Mouse (Mus musculus): Measurements from ENCODE around the gene Map2k5. TPM values are rescaled to one million over a fixed set of nuclear protein-coding genes. Genes with fewer than 3 reads are reported as not detected.

Gene Map2k5
- polyA plus RNA-seq, 1 experiment = 15.3 TPM

- H3K4me3 ChIP-seq (ENCODE audit: insufficient read depth, poor library complexity, severe bottlenecking) = no peak overlapping the region
- TF ChIP-seq FOSL1 (IDR thresholded peaks at IDR 0.05; ENCODE audit: insufficient read depth, low read length, poor library complexity, severe bottlenecking) (no peak), CEBPB (IDR thresholded peaks at IDR 0.05; ENCODE audit: low read depth) (no peak), CTCF (IDR thresholded peaks at IDR 0.05; ENCODE audit: control insufficient read depth, insufficient read depth, insufficient read length) (no peak), MYOD1 (IDR thresholded peaks at IDR 0.05; ENCODE audit: control insufficient read depth, insufficient read length, low read depth) (no peak), USF1 (IDR thresholded peaks at IDR 0.05; ENCODE audit: low read depth) (no peak), MAX (IDR thresholded peaks at IDR 0.05) (no peak), MYOG (IDR thresholded peaks at IDR 0.05; ENCODE audit: control insufficient read depth, extremely low read depth, insufficient read length) (no peak)
- no peaks in the 10 kb centered on the region for H3K27me3 ChIP-seq (ENCODE audit: control insufficient read depth, insufficient read depth, insufficient read length)
- H3ac ChIP-seq (ENCODE audit: control insufficient read depth, insufficient read length, low read depth) = no peak overlapping the region
- no peaks in the 10 kb centered on the region for H3K36me3 ChIP-seq (ENCODE audit: control insufficient read depth, insufficient read depth)
- H3K79me3 ChIP-seq (ENCODE audit: low read depth) = no peaks in the 10 kb centered on the region
- H3K79me2 ChIP-seq (ENCODE audit: control insufficient read depth, insufficient read depth) = no peaks in the 10 kb centered on the region
Measured at GRCm38 (mm10) chr9:63315231-63315630, 62.5 kb downstream of the Map2k5 start.

DNA sequence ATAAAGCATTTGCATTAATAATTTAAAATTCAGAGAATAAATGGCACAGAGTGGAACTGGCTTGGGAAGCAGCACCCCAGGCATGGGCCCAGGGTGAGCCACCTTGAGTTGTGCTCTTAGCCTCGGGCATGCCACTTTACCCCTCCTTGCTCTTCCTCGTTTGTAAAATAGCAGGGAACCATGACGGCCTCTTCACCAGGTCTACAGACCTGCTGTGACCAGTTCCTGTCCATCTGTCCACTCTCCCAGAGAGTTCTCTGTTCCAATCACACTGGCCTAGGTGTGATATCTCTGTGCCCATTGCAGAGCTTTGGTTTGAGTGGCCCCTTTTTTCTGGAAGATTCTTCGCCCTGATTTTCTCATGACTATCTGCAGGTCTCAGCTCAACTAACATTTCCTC, 63.6 kb downstream of the Map2k5 start:
- TF ChIP-seq FOSL1 (IDR thresholded peaks at IDR 0.05; ENCODE audit: insufficient read depth, low read length, poor library complexity, severe bottlenecking) (no peak), MYOG (IDR thresholded peaks at IDR 0.05; ENCODE audit: control insufficient read depth, extremely low read depth, insufficient read length) (no peak), MAX (IDR thresholded peaks at IDR 0.05) (no peak), MYOD1 (IDR thresholded peaks at IDR 0.05; ENCODE audit: control insufficient read depth, insufficient read length, low read depth) (no peak), CTCF (IDR thresholded peaks at IDR 0.05; ENCODE audit: control insufficient read depth, insufficient read depth, insufficient read length) (no peak), USF1 (IDR thresholded peaks at IDR 0.05; ENCODE audit: low read depth) (no peak), CEBPB (IDR thresholded peaks at IDR 0.05; ENCODE audit: low read depth) (no peak)
- Histone ChIP-seq H3ac (ENCODE audit: control insufficient read depth, insufficient read length, low read depth) (no peak overlapping the region), H3K79me3 (ENCODE audit: low read depth) (no peaks in the 10 kb centered on the region), H3K4me3 (ENCODE audit: insufficient read depth, poor library complexity, severe bottlenecking) (no peak overlapping the region), H3K27me3 (ENCODE audit: control insufficient read depth, insufficient read depth, insufficient read length) (no peaks in the 10 kb centered on the region), H3K79me2 (ENCODE audit: control insufficient read depth, insufficient read depth) (no peaks in the 10 kb centered on the region), H3K36me3 (ENCODE audit: control insufficient read depth, insufficient read depth) (no peaks in the 10 kb centered on the region)

- no peak overlapping the region for H3K4me3 ChIP-seq (ENCODE audit: insufficient read depth, poor library complexity, severe bottlenecking)
- no peaks in the 10 kb centered on the region for H3K79me2 ChIP-seq (ENCODE audit: control insufficient read depth, insufficient read depth)
- H3ac ChIP-seq (ENCODE audit: control insufficient read depth, insufficient read length, low read depth) = no peak overlapping the region
- H3K79me3 ChIP-seq (ENCODE audit: low read depth) = no peaks in the 10 kb centered on the region
- H3K36me3 ChIP-seq (ENCODE audit: control insufficient read depth, insufficient read depth) = no peaks in the 10 kb centered on the region
- no peak for TF ChIP-seq CTCF (IDR thresholded peaks at IDR 0.05; ENCODE audit: control insufficient read depth, insufficient read depth, insufficient read length)
- no peak for TF ChIP-seq MYOD1 (IDR thresholded peaks at IDR 0.05; ENCODE audit: control insufficient read depth, insufficient read length, low read depth)
- TF ChIP-seq USF1 (IDR thresholded peaks at IDR 0.05; ENCODE audit: low read depth) = no peak
- TF ChIP-seq FOSL1 (IDR thresholded peaks at IDR 0.05; ENCODE audit: insufficient read depth, low read length, poor library complexity, severe bottlenecking) = no peak
- TF ChIP-seq MYOG (IDR thresholded peaks at IDR 0.05; ENCODE audit: control insufficient read depth, extremely low read depth, insufficient read length) = no peak
- no peak for TF ChIP-seq CEBPB (IDR thresholded peaks at IDR 0.05; ENCODE audit: low read depth)
- no peak for TF ChIP-seq MAX (IDR thresholded peaks at IDR 0.05)
- no peaks in the 10 kb centered on the region for H3K27me3 ChIP-seq (ENCODE audit: control insufficient read depth, insufficient read depth, insufficient read length)
Measured at GRCm38 (mm10) chr9:63309956-63310355, 67.7 kb downstream of the Map2k5 start.

- no peaks in the 10 kb centered on the region for H3K79me3 ChIP-seq (ENCODE audit: low read depth)
- no peak overlapping the region for H3K4me3 ChIP-seq (ENCODE audit: insufficient read depth, poor library complexity, severe bottlenecking)
- no peak overlapping the region for H3ac ChIP-seq (ENCODE audit: control insufficient read depth, insufficient read length, low read depth)
- no peak for TF ChIP-seq MYOG (IDR thresholded peaks at IDR 0.05; ENCODE audit: control insufficient read depth, extremely low read depth, insufficient read length)
- TF ChIP-seq CTCF (IDR thresholded peaks at IDR 0.05; ENCODE audit: control insufficient read depth, insufficient read depth, insufficient read length) = no peak
- TF ChIP-seq MYOD1 (IDR thresholded peaks at IDR 0.05; ENCODE audit: control insufficient read depth, insufficient read length, low read depth) = no peak
- TF ChIP-seq MAX (IDR thresholded peaks at IDR 0.05) = no peak
- no peak for TF ChIP-seq CEBPB (IDR thresholded peaks at IDR 0.05; ENCODE audit: low read depth)
- no peak for TF ChIP-seq FOSL1 (IDR thresholded peaks at IDR 0.05; ENCODE audit: insufficient read depth, low read length, poor library complexity, severe bottlenecking)
- TF ChIP-seq USF1 (IDR thresholded peaks at IDR 0.05; ENCODE audit: low read depth) = no peak
- H3K36me3 ChIP-seq (ENCODE audit: control insufficient read depth, insufficient read depth) = no peaks in the 10 kb centered on the region
- no peaks in the 10 kb centered on the region for H3K79me2 ChIP-seq (ENCODE audit: control insufficient read depth, insufficient read depth)
- no peaks in the 10 kb centered on the region for H3K27me3 ChIP-seq (ENCODE audit: control insufficient read depth, insufficient read depth, insufficient read length)
Measured at GRCm38 (mm10) chr9:63309008-63309407, 68.7 kb downstream of the Map2k5 start.

DNA sequence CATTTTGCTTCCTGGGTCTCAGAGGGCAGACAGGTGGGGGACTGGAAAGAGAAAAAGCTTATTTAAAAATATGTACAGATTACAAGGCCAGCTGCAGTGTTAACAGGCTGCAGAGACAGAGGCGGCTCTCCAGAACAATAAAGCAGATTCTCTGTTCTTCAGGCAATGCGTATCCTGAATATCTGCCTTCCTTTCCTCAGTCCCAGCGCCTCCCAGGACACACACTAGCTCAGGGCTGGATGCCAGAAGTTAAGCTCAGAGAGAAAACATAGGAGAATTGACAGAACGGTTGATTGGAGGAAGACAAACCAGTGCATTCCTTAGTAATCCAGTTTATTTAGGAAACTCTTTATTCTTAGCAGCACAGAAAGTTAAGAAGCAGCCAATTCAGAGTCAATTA, 69.3 kb downstream of the Map2k5 start:
- no peak overlapping the region for H3K4me3 ChIP-seq (ENCODE audit: insufficient read depth, poor library complexity, severe bottlenecking)
- no peaks in the 10 kb centered on the region for H3K36me3 ChIP-seq (ENCODE audit: control insufficient read depth, insufficient read depth)
- no peaks in the 10 kb centered on the region for H3K79me2 ChIP-seq (ENCODE audit: control insufficient read depth, insufficient read depth)
- H3K27me3 ChIP-seq (ENCODE audit: control insufficient read depth, insufficient read depth, insufficient read length) = no peaks in the 10 kb centered on the region
- H3K79me3 ChIP-seq (ENCODE audit: low read depth) = no peaks in the 10 kb centered on the region
- H3ac ChIP-seq (ENCODE audit: control insufficient read depth, insufficient read length, low read depth) = no peak overlapping the region
- TF ChIP-seq USF1 (IDR thresholded peaks at IDR 0.05; ENCODE audit: low read depth) (no peak), MYOD1 (IDR thresholded peaks at IDR 0.05; ENCODE audit: control insufficient read depth, insufficient read length, low read depth) (no peak), MAX (IDR thresholded peaks at IDR 0.05) (no peak), FOSL1 (IDR thresholded peaks at IDR 0.05; ENCODE audit: insufficient read depth, low read length, poor library complexity, severe bottlenecking) (no peak), CEBPB (IDR thresholded peaks at IDR 0.05; ENCODE audit: low read depth) (no peak), CTCF (IDR thresholded peaks at IDR 0.05; ENCODE audit: control insufficient read depth, insufficient read depth, insufficient read length) (no peak), MYOG (IDR thresholded peaks at IDR 0.05; ENCODE audit: control insufficient read depth, extremely low read depth, insufficient read length) (no peak)

- Histone ChIP-seq H3K4me3 (ENCODE audit: insufficient read depth, poor library complexity, severe bottlenecking) (no peak overlapping the region), H3K36me3 (ENCODE audit: control insufficient read depth, insufficient read depth) (peaks cover 7% of the 10 kb centered on the region), H3K79me2 (ENCODE audit: control insufficient read depth, insufficient read depth) (no peaks in the 10 kb centered on the region), H3K27me3 (ENCODE audit: control insufficient read depth, insufficient read depth, insufficient read length) (no peaks in the 10 kb centered on the region), H3K79me3 (ENCODE audit: low read depth) (no peaks in the 10 kb centered on the region), H3ac (ENCODE audit: control insufficient read depth, insufficient read length, low read depth) (no peak overlapping the region)
- TF ChIP-seq MYOG (IDR thresholded peaks at IDR 0.05; ENCODE audit: control insufficient read depth, extremely low read depth, insufficient read length) = no peak
- no peak for TF ChIP-seq CEBPB (IDR thresholded peaks at IDR 0.05; ENCODE audit: low read depth)
- TF ChIP-seq MAX (IDR thresholded peaks at IDR 0.05) = no peak
- no peak for TF ChIP-seq USF1 (IDR thresholded peaks at IDR 0.05; ENCODE audit: low read depth)
- no peak for TF ChIP-seq FOSL1 (IDR thresholded peaks at IDR 0.05; ENCODE audit: insufficient read depth, low read length, poor library complexity, severe bottlenecking)
- no peak for TF ChIP-seq CTCF (IDR thresholded peaks at IDR 0.05; ENCODE audit: control insufficient read depth, insufficient read depth, insufficient read length)
- no peak for TF ChIP-seq MYOD1 (IDR thresholded peaks at IDR 0.05; ENCODE audit: control insufficient read depth, insufficient read length, low read depth)
Measured at GRCm38 (mm10) chr9:63302511-63302910, 75.2 kb downstream of the Map2k5 start.
